Mouse (Mus musculus): ENCODE measurements around the gene Prm2.

- TF ChIP-seq POLR2A (IDR thresholded peaks at IDR 0.05; ENCODE audit: insufficient read length, low read depth) = no peak
- no peak for TF ChIP-seq REST (IDR thresholded peaks at IDR 0.05; ENCODE audit: insufficient read depth, insufficient read length)
- no peak for TF ChIP-seq CEBPB (IDR thresholded peaks at IDR 0.05; ENCODE audit: insufficient read depth, poor library complexity, severe bottlenecking)
- TF ChIP-seq MAX (IDR thresholded peaks at IDR 0.05; ENCODE audit: low read depth) = no peak
- TF ChIP-seq POLR2AphosphoS2 (IDR thresholded peaks at IDR 0.05; ENCODE audit: insufficient read length, low read depth) = no peak
- TF ChIP-seq SRF (IDR thresholded peaks at IDR 0.05; ENCODE audit: control insufficient read depth, insufficient read length, low read depth) = no peak
Measured at GRCm38 (mm10) chr16:10824536-10824935, 28.6 kb upstream of the Prm2 start.
